Mouse (Mus musculus) kidney, postnatal 14 days (tissue): Measurements from ENCODE around the gene Baz1a.
A peak's percentile ranks its signal among the peaks of the same experiment; 100 is the strongest.

Source experiments
- DNase-seq: peaks from one replicate; pipeline ENCODE4 v3.0.0; 2022; ENCODE audit warnings: mixed read lengths

Gene Baz1a

DNA sequence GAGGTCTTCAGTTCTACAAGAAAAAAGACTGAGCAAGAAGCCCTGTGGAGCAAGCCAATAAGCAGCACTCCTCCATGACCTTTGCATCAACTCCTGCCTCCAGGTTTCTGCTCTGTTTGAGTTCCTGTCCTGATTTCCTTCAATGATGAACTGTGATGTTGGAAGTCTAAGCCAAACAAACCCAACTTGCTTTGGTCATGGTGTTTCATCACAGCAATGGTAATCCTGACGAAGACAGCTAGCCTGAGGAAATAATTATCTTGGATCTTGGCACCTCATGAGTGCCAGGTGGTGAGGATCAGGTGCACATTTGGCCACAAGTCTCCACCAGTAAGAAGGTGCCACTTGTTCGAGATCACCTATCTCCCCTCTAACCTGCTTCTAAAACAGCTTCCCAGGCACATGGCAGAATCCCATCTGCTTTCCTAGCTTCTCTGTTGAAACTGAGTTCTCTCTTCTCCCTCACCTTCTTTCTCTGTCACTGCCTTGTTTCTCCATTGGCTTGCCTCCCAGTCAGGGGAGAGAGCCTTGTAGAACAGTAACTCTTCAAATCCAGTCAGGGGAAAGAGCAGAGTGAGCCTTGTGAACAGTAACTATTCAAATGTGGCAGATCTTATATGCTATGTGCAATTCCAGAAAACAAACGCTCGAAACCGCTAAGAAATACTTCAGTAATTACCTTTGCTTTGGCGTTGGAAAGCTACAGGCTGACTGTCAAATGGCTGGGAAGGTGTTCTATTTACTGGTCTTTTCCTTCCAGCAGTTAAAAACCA, at the start of gene Baz1a:
Gene Baz1a (minus strand): TSS at position 723 of the 773 bp plus-strand sequence.
- no peak for DNase-seq

GRCm38 (mm10) chr12:55062141-55062540, 48.0 kb upstream of the Baz1a start:
- peak; percentile 14 for DNase-seq

- no peak for DNase-seq
These were observed 46.9 kb upstream of the Baz1a start for GRCm38 (mm10) chr12:55061006-55061405.

DNA sequence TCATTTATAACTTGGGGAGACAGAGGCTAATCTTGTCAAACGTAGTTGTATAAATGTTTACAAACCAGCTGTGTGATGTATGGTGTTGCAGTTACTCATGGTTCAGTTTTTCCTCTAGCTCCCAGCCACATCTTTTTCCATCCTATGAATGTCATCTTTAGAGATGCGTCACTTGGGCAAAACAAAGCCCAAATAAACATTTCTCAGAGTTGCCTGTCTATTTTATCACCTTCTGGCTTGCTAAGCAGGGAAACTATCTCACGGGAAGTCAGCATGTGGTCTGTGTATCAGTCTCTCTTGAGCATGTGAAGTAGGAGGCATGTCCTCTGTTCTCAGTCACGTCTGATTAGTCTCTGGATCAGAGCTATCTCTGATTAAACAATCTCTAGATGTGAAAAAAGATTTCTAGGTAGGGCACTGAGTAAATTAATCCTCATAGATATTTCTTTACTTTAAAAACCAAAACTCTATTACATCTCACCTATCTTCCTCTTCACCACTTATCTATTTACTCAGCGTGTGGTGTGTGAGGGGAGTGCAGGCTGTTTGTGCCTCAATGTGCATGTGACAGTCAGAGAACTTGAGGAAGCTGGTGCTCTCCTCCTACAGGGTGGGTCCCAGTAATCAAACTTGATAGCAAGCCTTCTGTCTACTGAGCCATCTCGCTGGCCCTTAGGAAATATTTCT, 46.2 kb upstream of the Baz1a start:
- DNase-seq: no peak

- no peak for DNase-seq
These were observed 45.7 kb upstream of the Baz1a start for GRCm38 (mm10) chr12:55059812-55060211.

- DNase-seq: peak; percentile 43
These were observed 44.9 kb upstream of the Baz1a start for GRCm38 (mm10) chr12:55058865-55059615.

GRCm38 (mm10) chr12:55056703-55057102, 42.6 kb upstream of the Baz1a start:
- DNase-seq: no peak

DNA sequence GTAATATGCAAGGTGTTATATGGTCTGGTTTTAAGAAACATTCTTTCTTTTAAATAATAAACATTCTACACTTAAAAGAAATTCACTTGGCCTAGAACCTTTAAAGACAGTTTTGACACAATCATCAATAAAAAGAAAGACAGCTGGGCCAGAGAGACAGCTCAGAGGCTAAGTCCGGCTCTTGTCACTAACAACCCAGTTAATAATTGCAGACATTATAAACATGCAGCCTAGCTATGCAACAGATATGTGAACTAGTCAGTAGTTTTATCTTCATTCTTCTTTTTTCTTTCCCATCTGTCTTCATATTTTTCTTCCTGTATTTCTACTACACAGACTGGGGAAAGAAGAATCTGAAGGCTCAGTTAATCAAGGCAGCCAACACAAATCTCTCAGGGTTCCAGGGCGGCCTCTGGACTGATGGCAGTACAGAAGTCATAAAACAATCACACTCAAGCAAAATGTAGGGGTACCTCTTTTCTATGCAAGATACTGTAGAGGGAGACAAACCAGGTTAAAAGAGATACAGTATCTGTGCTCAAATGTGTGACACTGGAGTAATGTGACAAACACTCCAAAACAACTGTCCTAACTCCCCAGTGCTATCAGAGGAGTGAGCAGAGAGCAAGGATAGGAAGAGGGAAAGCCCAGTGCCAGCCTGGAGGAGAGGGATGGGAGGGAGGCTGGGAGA, 40.5 kb upstream of the Baz1a start:
- no peak for DNase-seq

GRCm38 (mm10) chr12:55053267-55053666, 39.1 kb upstream of the Baz1a start:
- no peak for DNase-seq

DNA sequence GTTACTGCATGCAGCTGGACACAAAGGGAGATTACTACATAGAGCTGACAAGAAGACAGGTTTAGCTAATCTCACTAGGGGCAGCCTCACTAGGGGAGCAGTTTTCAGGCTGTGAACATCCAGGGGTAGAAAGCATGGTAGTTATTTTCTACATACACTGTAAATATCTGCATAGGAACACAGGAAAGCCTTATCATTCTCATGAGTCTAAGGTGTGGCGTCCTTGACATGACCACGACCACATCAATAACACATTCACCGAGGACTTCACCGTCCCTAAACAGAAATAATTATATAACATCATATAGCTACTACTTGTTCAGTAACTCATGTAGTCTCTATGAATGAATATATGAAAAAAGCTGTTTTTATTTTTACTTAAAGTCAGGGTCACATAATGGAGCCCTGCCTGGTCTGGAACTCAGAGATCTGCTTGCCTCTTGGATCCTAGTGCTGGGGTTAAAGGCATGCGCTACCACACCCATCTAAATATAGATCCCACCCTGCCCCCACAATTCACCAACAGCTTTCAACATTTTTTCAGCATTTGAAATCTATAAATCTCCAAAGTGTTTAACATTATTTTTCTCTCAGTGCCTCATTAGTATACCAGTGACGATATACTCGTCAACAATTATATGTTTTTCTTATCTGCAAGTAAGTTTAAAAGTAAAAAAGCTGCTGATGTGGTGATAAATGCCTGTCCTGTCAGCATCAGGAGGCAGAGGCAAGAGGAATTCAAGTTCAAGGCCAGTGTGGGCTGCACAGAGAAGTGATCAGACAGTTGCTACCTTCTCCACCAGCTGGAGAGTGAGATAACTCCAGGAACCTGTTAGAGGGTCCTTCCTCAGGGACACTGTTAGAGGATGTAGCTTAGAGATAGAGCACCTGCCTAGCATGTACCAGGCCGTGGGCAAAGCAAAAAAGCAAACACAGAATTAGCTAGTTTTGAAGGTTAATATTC, 37.3 kb upstream of the Baz1a start:
- no peak for DNase-seq

DNA sequence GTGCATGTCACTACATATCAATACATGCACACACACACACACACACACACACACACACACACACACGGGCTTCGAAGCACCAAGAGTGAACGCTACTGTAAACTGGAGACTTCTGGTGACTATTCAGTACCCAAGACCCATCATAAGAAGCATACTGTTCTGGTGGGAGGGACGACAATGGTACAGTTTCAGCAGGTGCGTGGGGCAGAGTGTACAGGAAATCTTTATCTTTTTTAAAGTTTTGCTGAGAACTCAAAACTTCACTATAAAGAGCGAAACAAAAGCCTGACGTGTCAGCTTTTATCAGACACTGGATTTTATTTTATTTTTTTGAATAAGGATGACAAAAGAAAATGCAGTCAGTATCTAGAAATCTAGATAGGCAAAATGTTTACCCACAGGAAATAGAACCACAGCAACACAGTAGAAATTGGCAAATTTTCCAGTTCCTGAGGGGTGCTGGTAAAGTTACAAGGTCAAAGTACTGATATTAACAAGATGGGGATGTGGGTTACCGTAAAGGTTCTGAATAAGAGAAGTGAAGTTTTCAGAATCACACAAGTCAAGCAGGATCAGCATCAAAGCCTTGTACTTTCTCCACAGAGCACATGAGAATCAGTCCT, 35.7 kb upstream of the Baz1a start:
- DNase-seq: no peak

- no peak for DNase-seq
These were observed 26.9 kb upstream of the Baz1a start for GRCm38 (mm10) chr12:55041011-55041410.

- DNase-seq: no peak
These were observed 12.9 kb upstream of the Baz1a start for GRCm38 (mm10) chr12:55027088-55027487.

DNA sequence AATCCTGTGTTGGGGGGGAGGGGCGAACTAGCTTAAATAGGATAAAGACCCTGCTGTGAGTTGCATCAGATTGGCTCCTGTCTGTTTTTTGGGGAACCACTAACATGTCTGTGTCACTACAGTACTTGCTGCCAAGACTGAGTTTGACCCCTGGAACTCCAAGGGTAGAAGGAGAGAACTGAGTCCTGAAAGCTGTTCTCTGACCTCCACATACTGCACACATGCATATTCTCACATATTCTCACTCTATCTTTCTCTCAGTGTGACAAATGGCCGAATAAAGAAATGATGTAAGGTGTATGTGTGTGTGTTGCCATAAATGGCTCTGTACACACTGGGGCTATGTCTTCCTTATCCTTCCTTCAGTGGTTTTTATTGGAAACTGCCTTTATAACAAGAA, 9.1 kb upstream of the Baz1a start:
- no peak for DNase-seq

DNA sequence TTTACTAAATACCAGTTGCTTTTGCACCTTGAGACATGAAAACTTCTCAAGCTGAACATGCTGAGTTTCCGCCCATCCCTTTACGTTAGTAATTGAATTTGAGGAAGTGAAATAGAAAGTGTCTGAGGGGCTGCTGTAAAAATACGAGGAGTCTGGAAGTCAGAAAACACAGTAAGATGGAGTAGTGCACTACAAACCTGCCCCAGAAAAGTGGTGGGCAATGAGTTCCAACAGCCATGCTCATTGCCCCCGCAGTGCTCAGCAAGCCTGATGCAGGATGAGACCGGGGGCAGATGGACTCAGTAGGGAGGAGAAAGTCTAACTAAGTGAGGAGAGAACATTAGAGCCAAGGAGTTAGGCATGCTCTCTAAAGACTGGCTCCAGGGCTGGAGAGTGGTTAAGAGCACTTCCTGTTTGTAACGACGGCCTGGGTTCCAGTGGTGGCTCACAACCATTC, 5.3 kb upstream of the Baz1a start:
- DNase-seq: no peak

DNA sequence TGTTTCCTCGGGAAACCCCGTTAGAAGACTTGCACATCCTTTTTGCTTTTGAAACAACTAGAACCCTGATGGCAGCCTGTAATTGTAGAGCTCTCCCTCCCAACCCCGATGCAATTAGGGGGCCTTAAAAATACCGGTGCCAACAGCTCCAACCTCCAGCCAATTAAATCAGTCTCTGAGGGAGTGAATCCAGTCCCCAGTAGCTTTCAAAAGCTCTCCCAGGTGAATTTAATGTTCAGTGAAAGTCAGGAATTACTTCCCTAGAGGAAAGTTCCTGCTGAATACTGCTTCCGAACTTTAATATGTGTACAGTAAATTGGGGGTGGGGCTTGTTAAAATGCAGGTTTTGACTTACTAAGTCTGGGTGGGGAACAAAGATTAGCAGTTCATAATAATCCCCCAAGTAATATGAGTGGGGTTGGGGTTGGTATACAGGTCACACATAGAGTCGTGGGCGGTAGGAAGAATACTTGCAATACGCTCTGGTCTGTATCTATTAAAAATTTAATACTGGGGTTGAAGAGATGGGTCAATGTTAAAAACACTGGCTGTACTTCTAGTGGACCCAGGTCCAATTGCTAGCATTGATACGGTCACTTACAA, 3.1 kb upstream of the Baz1a start:
- DNase-seq: no peak

DNA sequence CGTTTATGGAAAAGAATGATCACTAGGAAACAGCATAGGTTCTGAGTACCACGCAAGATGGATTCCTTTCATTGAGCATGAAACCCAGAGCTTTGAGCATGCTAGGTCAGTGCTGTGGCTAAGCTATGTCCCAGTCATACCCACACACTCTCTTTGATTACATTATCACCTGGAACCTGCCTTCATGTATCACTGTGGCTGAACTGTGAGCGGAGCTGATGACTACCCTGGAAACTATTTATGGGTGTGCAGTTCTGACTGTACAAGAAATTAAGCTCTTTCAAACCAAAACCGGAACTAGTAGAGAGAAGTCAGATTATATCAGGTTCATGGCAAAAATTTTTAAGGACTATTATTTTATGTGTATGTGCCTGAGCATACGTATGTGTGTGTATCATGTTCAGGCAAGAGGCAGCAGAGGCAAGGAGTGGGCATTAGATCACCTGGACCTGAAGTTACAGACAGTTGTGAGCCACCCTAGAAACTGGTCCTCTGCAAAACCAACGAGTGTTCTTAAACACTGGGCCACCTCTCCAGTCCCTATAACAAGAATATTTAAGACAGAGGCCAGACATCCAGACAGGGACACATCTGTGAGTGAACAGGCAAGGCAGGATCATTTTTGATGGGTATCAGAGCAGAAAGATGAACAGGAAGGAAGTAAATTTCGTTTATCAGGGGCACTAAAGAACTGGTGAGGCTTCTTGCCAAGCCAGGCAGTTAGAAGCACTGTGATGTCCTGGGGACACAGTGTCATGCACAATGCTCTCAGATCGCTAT, 2.4 kb upstream of the Baz1a start:
- DNase-seq: no peak

GRCm38 (mm10) chr12:55015428-55015827, 1.3 kb upstream of the Baz1a start:
- no peak for DNase-seq

- no peak for DNase-seq
These were observed 1.1 kb downstream of the Baz1a start for GRCm38 (mm10) chr12:55013031-55013430.
